Mouse (Mus musculus): ENCODE measurements at regions not wholly inside any gene's neighbourhood (a gene's known extent, or its start where the extent isn't known, plus 50 kb on each side); places are given as distances from the start of the nearest gene placed in this dataset.

GRCm38 (mm10) chr4:131381529-131381928 is 437.3 kb downstream of the Matn1 start:
- 76% methylated on average over 7 of the region's 7 CpGs for WGBS
- ATAC-seq (ENCODE audit: insufficient number of reproducible peaks, insufficient read depth, low FRiP score, low TSS enrichment): 0 out of 2 replicates have a peak, but pooled peaks have one; percentile 47
- peaks cover 21% of the 10 kb centered on the region for H3K4me1 ChIP-seq

DNA sequence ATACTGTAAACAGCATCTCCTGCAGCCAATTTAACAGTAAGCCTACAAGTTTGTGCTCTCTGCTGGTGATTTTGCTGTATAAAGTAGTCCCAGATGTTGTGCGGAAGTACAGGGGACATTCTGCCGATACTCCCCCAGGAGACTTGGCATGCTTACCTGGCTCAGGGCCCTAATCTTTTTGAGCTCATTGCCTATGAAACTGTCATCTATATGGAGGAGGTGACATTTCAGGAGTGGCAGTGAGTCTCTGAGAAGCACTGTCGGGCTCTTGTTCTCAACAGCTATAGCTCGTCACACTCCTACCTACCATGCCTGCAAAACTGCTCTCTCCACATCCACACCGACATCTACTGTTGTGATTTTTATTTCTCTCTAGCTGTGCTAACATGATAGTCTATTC is 439.7 kb downstream of the Matn1 start:
- no peak overlapping the region for H3K4me3 ChIP-seq
- H3K9ac ChIP-seq: no peak overlapping the region
- no peak overlapping the region for H3K4me2 ChIP-seq (replicated peaks)
- WGBS: 54% methylated on average over 5 of the region's 5 CpGs
- peaks cover 21% of the 10 kb centered on the region for H3K4me1 ChIP-seq
- no peaks in the 10 kb centered on the region for H3K27me3 ChIP-seq
- no peaks in the 10 kb centered on the region for H3K9me3 ChIP-seq
- ATAC-seq (ENCODE audit: insufficient number of reproducible peaks, insufficient read depth, low FRiP score, low TSS enrichment): no peak
- H3K36me3 ChIP-seq: no peaks in the 10 kb centered on the region
- H3K27ac ChIP-seq: peak overlapping the region; percentile 41; the same call in 1 of the 2 replicates

More at GRCm38 (mm10) chr4:131381529-131381928, 437.3 kb downstream of the Matn1 start:
- Histone ChIP-seq H3K4me2 (replicated peaks) (no peak overlapping the region), H3K4me3 (no peak overlapping the region), H3K9ac (no peak overlapping the region), H3K9me3 (no peaks in the 10 kb centered on the region), H3K27me3 (no peaks in the 10 kb centered on the region), H3K27ac (no peak overlapping the region), H3K36me3 (no peaks in the 10 kb centered on the region)

- Histone ChIP-seq H3K4me3 (no peak overlapping the region), H3K36me3 (no peaks in the 10 kb centered on the region), H3K4me2 (replicated peaks) (no peak overlapping the region), H3K27me3 (no peaks in the 10 kb centered on the region), H3K9ac (no peak overlapping the region), H3K27ac (no peak overlapping the region), H3K9me3 (no peaks in the 10 kb centered on the region), H3K4me1 (peaks cover 21% of the 10 kb centered on the region)
- no peak for ATAC-seq (ENCODE audit: insufficient number of reproducible peaks, insufficient read depth, low FRiP score, low TSS enrichment)
- WGBS: 81% methylated on average over 10 of the region's 10 CpGs
These were observed 442.8 kb downstream of the Matn1 start for GRCm38 (mm10) chr4:131386961-131387360.

DNA sequence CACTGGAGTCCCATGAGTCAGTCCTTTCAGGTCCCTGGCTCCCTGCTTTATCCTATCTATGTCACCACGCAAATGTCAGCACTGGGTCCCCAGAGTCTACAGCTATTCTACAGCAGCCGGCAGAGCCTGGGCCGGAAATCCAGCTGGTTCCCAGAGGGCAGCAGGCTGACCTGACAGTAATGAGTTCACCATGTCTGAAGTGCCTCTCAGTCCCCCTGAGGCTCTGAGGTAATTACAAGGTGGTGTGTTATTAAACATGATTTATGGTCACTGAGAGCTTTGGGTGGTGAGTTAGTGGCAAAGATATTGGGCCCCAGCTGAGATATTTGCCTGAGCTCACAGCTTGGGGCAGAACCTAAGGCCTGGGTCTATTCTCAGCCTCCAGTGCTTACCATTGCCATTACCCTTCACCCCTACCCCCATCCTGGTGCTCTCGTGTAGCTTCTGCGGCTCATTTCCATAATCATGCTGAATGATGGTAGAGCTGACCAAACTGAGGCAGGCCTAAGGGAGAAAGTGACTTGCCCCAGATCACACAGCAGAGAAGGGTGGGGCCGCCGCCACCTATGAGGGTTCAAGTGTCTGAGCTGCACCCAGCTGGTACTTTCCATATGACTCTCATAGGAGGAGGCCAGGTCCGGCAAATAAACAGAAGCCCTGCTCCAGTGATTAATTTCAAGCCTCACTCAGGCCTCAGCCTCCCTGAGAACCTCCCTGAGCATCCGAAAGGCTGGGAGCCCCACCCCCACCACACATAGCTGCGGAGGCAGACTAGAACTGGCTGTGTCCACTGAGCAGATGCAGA is 446.8 kb downstream of the Ptpru start:
- Histone ChIP-seq H3K9ac (no peak overlapping the region), H3K4me2 (replicated peaks) (no peak overlapping the region), H3K27me3 (no peaks in the 10 kb centered on the region), H3K36me3 (no peaks in the 10 kb centered on the region), H3K4me3 (no peak overlapping the region), H3K4me1 (0 out of 2 replicates have a peak, but pooled peaks cover 14% of the 10 kb centered on the region), H3K27ac (no peak overlapping the region), H3K9me3 (no peaks in the 10 kb centered on the region)
- ATAC-seq (ENCODE audit: insufficient number of reproducible peaks, insufficient read depth, low FRiP score, low TSS enrichment): no peak
- 37% methylated on average over 10 of the region's 10 CpGs for WGBS

DNA sequence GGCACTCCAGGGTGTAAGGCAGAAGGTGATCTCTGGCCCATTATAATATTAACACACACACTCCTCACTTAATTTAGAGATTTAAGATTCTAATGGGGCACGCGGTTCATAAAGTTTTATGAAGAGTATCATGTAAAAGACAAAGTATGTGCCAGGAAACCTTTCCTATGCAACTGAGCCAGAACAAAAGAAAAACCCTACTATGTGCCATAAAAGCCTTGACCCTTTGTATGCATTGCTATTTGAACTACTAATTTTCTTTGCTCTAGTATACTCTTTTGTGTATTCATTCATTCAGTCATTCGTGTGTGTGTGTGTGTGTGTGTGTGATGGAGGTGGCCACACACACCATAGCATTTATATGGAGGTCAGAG is 446.2 kb downstream of the Ptpru start:
- Histone ChIP-seq H3K9ac (no peak overlapping the region), H3K27ac (no peak overlapping the region), H3K4me3 (no peak overlapping the region), H3K4me2 (replicated peaks) (no peak overlapping the region), H3K27me3 (no peaks in the 10 kb centered on the region), H3K9me3 (no peaks in the 10 kb centered on the region), H3K36me3 (no peaks in the 10 kb centered on the region), H3K4me1 (0 out of 2 replicates have a peak, but pooled peaks cover 14% of the 10 kb centered on the region)
- 90% methylated on average over 3 of the region's 3 CpGs for WGBS
- no peak for ATAC-seq (ENCODE audit: insufficient number of reproducible peaks, insufficient read depth, low FRiP score, low TSS enrichment)

DNA sequence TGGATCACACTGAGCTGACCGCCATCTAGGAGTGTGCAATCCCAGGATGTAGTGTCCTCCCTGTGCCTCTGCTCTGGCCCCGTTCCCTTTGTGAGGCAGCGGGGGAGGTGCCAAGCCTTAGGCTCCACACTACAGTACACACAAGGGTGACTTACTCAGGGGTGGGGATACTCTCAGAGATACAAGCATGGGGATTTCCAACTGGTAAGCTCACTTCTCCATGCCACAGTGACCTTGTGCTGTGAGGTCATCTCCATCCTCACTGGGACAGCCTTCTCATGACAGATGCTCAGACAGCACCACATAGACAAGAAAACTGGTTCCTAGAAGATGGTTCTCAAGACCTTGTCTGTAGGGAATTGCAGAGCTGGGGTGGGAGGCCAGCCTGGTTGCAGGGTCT is 445.6 kb downstream of the Ptpru start:
- 85% methylated on average over 3 of the region's 3 CpGs for WGBS
- Histone ChIP-seq H3K4me3 (no peak overlapping the region), H3K4me1 (0 out of 2 replicates have a peak, but pooled peaks cover 14% of the 10 kb centered on the region), H3K9ac (no peak overlapping the region), H3K27ac (no peak overlapping the region), H3K4me2 (replicated peaks) (no peak overlapping the region), H3K27me3 (no peaks in the 10 kb centered on the region), H3K36me3 (no peaks in the 10 kb centered on the region), H3K9me3 (no peaks in the 10 kb centered on the region)
- ATAC-seq (ENCODE audit: insufficient number of reproducible peaks, insufficient read depth, low FRiP score, low TSS enrichment): no peak

- WGBS: 80% methylated on average over 8 of the region's 8 CpGs
- no peak overlapping the region for H3K9ac ChIP-seq
- no peak overlapping the region for H3K4me2 ChIP-seq (replicated peaks)
- H3K27me3 ChIP-seq: no peaks in the 10 kb centered on the region
- no peak for ATAC-seq (ENCODE audit: insufficient number of reproducible peaks, insufficient read depth, low FRiP score, low TSS enrichment)
- 0 out of 2 replicates have a peak, but pooled peaks cover 9% of the 10 kb centered on the region for H3K4me1 ChIP-seq
- H3K36me3 ChIP-seq: no peaks in the 10 kb centered on the region
- no peaks in the 10 kb centered on the region for H3K9me3 ChIP-seq
- H3K27ac ChIP-seq: no peak overlapping the region
- no peak overlapping the region for H3K4me3 ChIP-seq
These were observed 441.8 kb downstream of the Ptpru start for GRCm38 (mm10) chr4:131396226-131396840.

DNA sequence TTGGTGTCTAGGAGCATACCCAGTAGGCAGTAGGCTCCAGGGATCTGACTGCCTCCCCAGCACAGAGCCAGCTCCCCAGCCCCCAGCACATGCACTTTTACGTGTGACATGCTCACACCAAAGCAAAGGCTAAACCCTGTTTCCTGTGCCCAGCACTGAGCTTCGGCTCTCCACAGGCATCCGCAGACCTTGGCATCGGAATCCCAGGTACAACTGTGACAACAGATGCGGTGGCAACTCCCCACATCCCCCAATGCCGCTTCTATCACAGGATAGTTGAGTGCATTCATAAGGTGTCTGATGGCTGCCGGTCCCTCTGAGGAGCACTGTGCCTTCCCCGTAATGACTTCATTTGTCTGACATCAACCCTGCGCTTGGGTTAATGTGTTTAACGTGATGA is 440.9 kb downstream of the Ptpru start:
- ATAC-seq (ENCODE audit: insufficient number of reproducible peaks, insufficient read depth, low FRiP score, low TSS enrichment): no peak
- no peaks in the 10 kb centered on the region for H3K27me3 ChIP-seq
- no peak overlapping the region for H3K4me2 ChIP-seq (replicated peaks)
- H3K27ac ChIP-seq: no peak overlapping the region
- no peak overlapping the region for H3K9ac ChIP-seq
- no peaks in the 10 kb centered on the region for H3K9me3 ChIP-seq
- 84% methylated on average over 10 of the region's 10 CpGs for WGBS
- H3K36me3 ChIP-seq: no peaks in the 10 kb centered on the region
- H3K4me1 ChIP-seq: 0 out of 2 replicates have a peak, but pooled peaks cover 5% of the 10 kb centered on the region
- no peak overlapping the region for H3K4me3 ChIP-seq

- H3K27ac ChIP-seq: no peak overlapping the region
- whole genome bisulfite sequencing: 25% methylated on average over 11 of the region's 11 CpGs
- H3K36me3 ChIP-seq: no peaks in the 10 kb centered on the region
- H3K9me3 ChIP-seq: no peaks in the 10 kb centered on the region
- H3K4me1 ChIP-seq: peaks cover 5% of the 10 kb centered on the region
- H3K4me3 ChIP-seq: no peak overlapping the region
- no peak for ATAC-seq (ENCODE audit: insufficient number of reproducible peaks, insufficient read depth, low FRiP score, low TSS enrichment)
- H3K4me2 ChIP-seq (replicated peaks): no peak overlapping the region
- H3K27me3 ChIP-seq: no peaks in the 10 kb centered on the region; the same call in 1 of the 2 replicates
- no peak overlapping the region for H3K9ac ChIP-seq
These were observed 437.3 kb downstream of the Ptpru start for GRCm38 (mm10) chr4:131400756-131401155.

- Histone ChIP-seq H3K9me3 (no peaks in the 10 kb centered on the region), H3K27me3 (no peaks in the 10 kb centered on the region; the same call in 1 of the 2 replicates), H3K4me3 (no peak overlapping the region), H3K27ac (no peak overlapping the region), H3K9ac (no peak overlapping the region), H3K4me2 (replicated peaks) (no peak overlapping the region), H3K36me3 (no peaks in the 10 kb centered on the region), H3K4me1 (peaks cover 7% of the 10 kb centered on the region)
- ATAC-seq (ENCODE audit: insufficient number of reproducible peaks, insufficient read depth, low FRiP score, low TSS enrichment): no peak
- 87% methylated on average over 6 of the region's 6 CpGs for WGBS
These were observed 436.8 kb downstream of the Ptpru start for GRCm38 (mm10) chr4:131401255-131401654.

DNA sequence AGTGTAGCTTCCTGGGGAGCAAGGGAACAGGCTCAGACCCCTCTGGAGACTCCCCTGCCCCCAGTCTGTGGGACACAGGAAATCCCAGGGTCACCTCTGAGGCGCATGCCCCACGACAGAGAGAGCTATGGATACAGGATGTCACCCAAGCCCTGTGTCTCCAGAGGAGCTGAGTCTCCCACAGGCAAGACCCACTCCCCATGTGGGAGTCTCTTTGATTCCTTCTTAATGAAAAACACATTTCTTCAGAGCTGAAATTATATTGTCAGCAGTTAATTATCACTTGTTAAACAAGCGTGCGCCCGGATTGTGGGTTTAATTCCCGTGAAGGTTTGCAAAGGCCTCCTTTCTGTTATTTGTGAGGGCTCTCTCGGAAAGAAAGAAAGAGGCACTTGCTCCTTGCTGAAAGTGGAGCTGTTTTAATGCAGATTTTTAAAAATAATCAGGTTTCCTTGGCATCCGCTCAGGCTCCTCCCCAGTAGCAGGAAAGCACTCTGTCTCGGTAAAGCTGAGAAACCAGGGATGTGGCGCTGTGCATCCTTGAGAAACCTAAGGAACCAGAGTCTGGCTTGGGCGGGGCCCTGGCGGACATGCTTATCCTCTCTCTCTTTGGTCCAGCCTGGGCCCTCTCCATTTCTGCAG is 432.6 kb downstream of the Ptpru start:
- Histone ChIP-seq H3K4me3 (no peak overlapping the region), H3K4me2 (replicated peaks) (no peak overlapping the region), H3K9ac (no peak overlapping the region), H3K27ac (no peak overlapping the region), H3K36me3 (no peaks in the 10 kb centered on the region), H3K27me3 (no peaks in the 10 kb centered on the region; the same call in 1 of the 2 replicates), H3K9me3 (no peaks in the 10 kb centered on the region), H3K4me1 (peaks cover 16% of the 10 kb centered on the region)
- 30% methylated on average over 12 of the region's 12 CpGs for WGBS
- no peak for ATAC-seq (ENCODE audit: insufficient number of reproducible peaks, insufficient read depth, low FRiP score, low TSS enrichment)
